Mouse (Mus musculus) liver, embryonic 12.5 days (tissue): ENCODE measurements around the gene Rnf169. TPM values are rescaled to one million over a fixed set of nuclear protein-coding genes. Genes with fewer than 3 reads are reported as not detected.

Experiments
- ATAC-seq: fragments of 200-750 bp; cut with Nextera tagmentation; 2 replicates; pipeline ENCODE4 v1.8.0; 2017; ENCODE audit warnings: moderate number of reproducible peaks, mild to moderate bottlenecking, moderate library complexity
- H3K27ac ChIP-seq: fragments of 300-500 bp; sonication (generic); 2 replicates; pipeline ENCODE4 v1.5.1; 2016; ENCODE audit warnings: mild to moderate bottlenecking
- H3K27me3 ChIP-seq: fragments of 300-500 bp; sonication (generic); replicated peaks from 2 replicates; pipeline ENCODE4 v1.6.1; 2016; ENCODE audit warnings: mild to moderate bottlenecking, moderate library complexity
- H3K36me3 ChIP-seq: fragments of 300-500 bp; sonication (generic); 2 replicates; pipeline ENCODE4 v1.6.1; 2016; ENCODE audit warnings: mild to moderate bottlenecking, moderate library complexity
- H3K4me1 ChIP-seq: fragments of 300-500 bp; sonication (generic); 2 replicates; pipeline ENCODE4 v1.6.1; 2016
- H3K4me2 ChIP-seq: fragments of 300-500 bp; sonication (generic); 2 replicates; pipeline ENCODE4 v1.6.1; 2016; ENCODE audit warnings: mild to moderate bottlenecking, moderate library complexity
- H3K4me3 ChIP-seq: fragments of 300-500 bp; sonication (generic); 2 replicates; pipeline ENCODE4 v1.5.1; 2016; ENCODE audit warnings: mild to moderate bottlenecking, moderate library complexity
- H3K9ac ChIP-seq: fragments of 300-500 bp; sonication (generic); 2 replicates; pipeline ENCODE4 v1.6.1; 2016; ENCODE audit warnings: mild to moderate bottlenecking, moderate library complexity
- H3K9me3 ChIP-seq: fragments of 300-500 bp; sonication (generic); replicated peaks from 2 replicates; pipeline ENCODE4 v1.6.1; 2016; ENCODE audit warnings: mild to moderate bottlenecking, moderate library complexity
- WGBS: fragments of 180-500 bp; shearing (Covaris S2); methylation state at CpG from one replicate; pipeline ENCODE4 v1.1.7; 2016; ENCODE audit not compliant: insufficient replicate concordance; 5-methylcytosine and 5-hydroxymethylcytosine counted together
- polyA plus RNA-seq: library from polyadenylated mRNA; unstranded; fragments of >200 nt; fragmentation: Nextera tagmentation; extraction: Ambion mirVana; gene quantifications from 2 replicates; pipeline ENCODE4 v1.2.1, GENCODE M21; 2016

Gene Rnf169
- polyA plus RNA-seq, 1 experiment from 2014 or later, result 2.1 TPM

- Histone ChIP-seq H3K4me2 (no peak overlapping the region), H3K27ac (no peak overlapping the region), H3K27me3 (peaks cover 10% of the 10 kb centered on the region), H3K9me3 (no peaks in the 10 kb centered on the region), H3K4me3 (no peak overlapping the region), H3K9ac (no peak overlapping the region), H3K36me3 (no peaks in the 10 kb centered on the region), H3K4me1 (peaks cover 9% of the 10 kb centered on the region)
- 57% methylated on average over 4 of the region's 4 CpGs for WGBS
- no peak for ATAC-seq
These were observed 78.0 kb downstream of the Rnf169 start for GRCm38 (mm10) chr7:99902208-99902607.

GRCm38 (mm10) chr7:99896905-99897304 lies 83.3 kb downstream of the Rnf169 start:
- 63% methylated on average over 4 of the region's 4 CpGs for WGBS
- Histone ChIP-seq H3K36me3 (no peaks in the 10 kb centered on the region), H3K9me3 (no peaks in the 10 kb centered on the region), H3K4me2 (no peak overlapping the region), H3K27me3 (peaks cover 12% of the 10 kb centered on the region), H3K27ac (no peak overlapping the region), H3K4me1 (no peaks in the 10 kb centered on the region), H3K9ac (no peak overlapping the region), H3K4me3 (no peak overlapping the region)
- no peak for ATAC-seq

- Histone ChIP-seq H3K36me3 (no peaks in the 10 kb centered on the region), H3K27me3 (0 out of 2 replicates have a peak, but pooled peaks cover 7% of the 10 kb centered on the region), H3K4me1 (no peaks in the 10 kb centered on the region), H3K9ac (no peak overlapping the region), H3K4me2 (no peak overlapping the region), H3K9me3 (no peaks in the 10 kb centered on the region), H3K4me3 (no peak overlapping the region), H3K27ac (no peak overlapping the region)
- 71% methylated on average over 6 of the region's 6 CpGs for WGBS
- no peak for ATAC-seq
These were observed 85.8 kb downstream of the Rnf169 start for GRCm38 (mm10) chr7:99894478-99894877.

- H3K4me1 ChIP-seq, result no peaks in the 10 kb centered on the region
- H3K4me3 ChIP-seq, result no peak overlapping the region
- H3K4me2 ChIP-seq, result no peak overlapping the region
- no peaks in the 10 kb centered on the region for H3K9me3 ChIP-seq
- ATAC-seq, result no peak
- no peak overlapping the region for H3K27ac ChIP-seq
- no peaks in the 10 kb centered on the region for H3K36me3 ChIP-seq
- WGBS, result 70% methylated on average over 3 of the region's 3 CpGs
- H3K27me3 ChIP-seq, result 0 out of 2 replicates have a peak, but pooled peaks cover 7% of the 10 kb centered on the region
- H3K9ac ChIP-seq, result no peak overlapping the region
These were observed 86.3 kb downstream of the Rnf169 start for GRCm38 (mm10) chr7:99893967-99894366.

GRCm38 (mm10) chr7:99892351-99892750 lies 87.9 kb downstream of the Rnf169 start:
- no peak overlapping the region for H3K27ac ChIP-seq
- 0 out of 2 replicates have a peak, but pooled peaks cover 7% of the 10 kb centered on the region for H3K27me3 ChIP-seq
- H3K4me1 ChIP-seq, result no peaks in the 10 kb centered on the region
- no peaks in the 10 kb centered on the region for H3K36me3 ChIP-seq
- H3K9me3 ChIP-seq, result no peaks in the 10 kb centered on the region
- ATAC-seq, result no peak
- 61% methylated on average over 2 of the region's 2 CpGs for WGBS
- no peak overlapping the region for H3K4me2 ChIP-seq
- no peak overlapping the region for H3K9ac ChIP-seq
- no peak overlapping the region for H3K4me3 ChIP-seq

GRCm38 (mm10) chr7:99891471-99891870 lies 88.8 kb downstream of the Rnf169 start:
- Histone ChIP-seq H3K27ac (no peak overlapping the region), H3K36me3 (no peaks in the 10 kb centered on the region), H3K9ac (no peak overlapping the region), H3K4me2 (no peak overlapping the region), H3K9me3 (no peaks in the 10 kb centered on the region), H3K4me3 (no peak overlapping the region), H3K27me3 (0 out of 2 replicates have a peak, but pooled peaks cover 7% of the 10 kb centered on the region), H3K4me1 (no peaks in the 10 kb centered on the region)
- ATAC-seq, result no peak
- 35% methylated on average over 3 of the region's 3 CpGs for WGBS

- no peak overlapping the region for H3K4me2 ChIP-seq
- 54% methylated on average over 3 of the region's 3 CpGs for WGBS
- H3K27me3 ChIP-seq, result peaks cover 14% of the 10 kb centered on the region
- no peaks in the 10 kb centered on the region for H3K36me3 ChIP-seq
- H3K4me1 ChIP-seq, result no peaks in the 10 kb centered on the region
- H3K9ac ChIP-seq, result no peak overlapping the region
- no peak overlapping the region for H3K4me3 ChIP-seq
- no peaks in the 10 kb centered on the region for H3K9me3 ChIP-seq
- ATAC-seq, result no peak
- H3K27ac ChIP-seq, result no peak overlapping the region
These were observed 90.0 kb downstream of the Rnf169 start for GRCm38 (mm10) chr7:99890168-99890755.

- Histone ChIP-seq H3K4me2 (no peak overlapping the region), H3K36me3 (no peaks in the 10 kb centered on the region), H3K4me1 (no peaks in the 10 kb centered on the region), H3K9me3 (no peaks in the 10 kb centered on the region), H3K9ac (no peak overlapping the region), H3K27ac (no peak overlapping the region), H3K27me3 (peaks cover 10% of the 10 kb centered on the region), H3K4me3 (no peak overlapping the region)
- ATAC-seq, result no peak
- 32% methylated on average over 10 of the region's 10 CpGs for WGBS
These were observed 90.9 kb downstream of the Rnf169 start for GRCm38 (mm10) chr7:99889175-99889880.

GRCm38 (mm10) chr7:99887743-99888142 lies 92.5 kb downstream of the Rnf169 start:
- Histone ChIP-seq H3K27me3 (peaks cover 13% of the 10 kb centered on the region), H3K9ac (no peak overlapping the region), H3K4me2 (no peak overlapping the region), H3K27ac (no peak overlapping the region), H3K36me3 (no peaks in the 10 kb centered on the region), H3K9me3 (no peaks in the 10 kb centered on the region), H3K4me3 (no peak overlapping the region), H3K4me1 (no peaks in the 10 kb centered on the region)
- no peak for ATAC-seq

GRCm38 (mm10) chr7:99887230-99887735 lies 93.0 kb downstream of the Rnf169 start:
- no peak for ATAC-seq
- Histone ChIP-seq H3K27ac (no peak overlapping the region), H3K9me3 (no peaks in the 10 kb centered on the region), H3K36me3 (no peaks in the 10 kb centered on the region), H3K4me3 (no peak overlapping the region), H3K27me3 (peaks cover 13% of the 10 kb centered on the region), H3K4me2 (no peak overlapping the region), H3K4me1 (no peaks in the 10 kb centered on the region), H3K9ac (no peak overlapping the region)
- 47% methylated on average over 2 of the region's 2 CpGs for whole genome bisulfite sequencing

GRCm38 (mm10) chr7:99878254-99878653 lies 102.0 kb downstream of the Rnf169 start:
- ATAC-seq, result no peak
- H3K4me3 ChIP-seq, result no peak overlapping the region

GRCm38 (mm10) chr7:99876345-99876744 lies 103.9 kb downstream of the Rnf169 start:
- Histone ChIP-seq H3K9ac (no peak overlapping the region), H3K4me1 (no peaks in the 10 kb centered on the region), H3K27ac (no peak overlapping the region), H3K36me3 (no peaks in the 10 kb centered on the region), H3K9me3 (no peaks in the 10 kb centered on the region), H3K4me2 (no peak overlapping the region), H3K27me3 (peaks cover 8% of the 10 kb centered on the region; the same call in 1 of the 2 replicates), H3K4me3 (no peak overlapping the region)
- WGBS, result 4% methylated on average over 3 of the region's 3 CpGs
- ATAC-seq, result no peak

More at GRCm38 (mm10) chr7:99878254-99878653, 102.0 kb downstream of the Rnf169 start:
- H3K27ac ChIP-seq, result no peak overlapping the region
- 57% methylated on average over 2 of the region's 2 CpGs for WGBS
- no peaks in the 10 kb centered on the region for H3K36me3 ChIP-seq
- H3K4me1 ChIP-seq, result no peaks in the 10 kb centered on the region
- no peak overlapping the region for H3K9ac ChIP-seq
- H3K4me2 ChIP-seq, result no peak overlapping the region
- peaks cover 8% of the 10 kb centered on the region; the same call in 1 of the 2 replicates for H3K27me3 ChIP-seq
- no peaks in the 10 kb centered on the region for H3K9me3 ChIP-seq
